Mouse (Mus musculus): ENCODE data around the gene Pole4.
"Not testable (repeated sequence)": the region's sequence is repeated elsewhere in the genome, so short reads cannot be mapped to it uniquely, and the experiment has no call there.

The Pole4 gene

DNA sequence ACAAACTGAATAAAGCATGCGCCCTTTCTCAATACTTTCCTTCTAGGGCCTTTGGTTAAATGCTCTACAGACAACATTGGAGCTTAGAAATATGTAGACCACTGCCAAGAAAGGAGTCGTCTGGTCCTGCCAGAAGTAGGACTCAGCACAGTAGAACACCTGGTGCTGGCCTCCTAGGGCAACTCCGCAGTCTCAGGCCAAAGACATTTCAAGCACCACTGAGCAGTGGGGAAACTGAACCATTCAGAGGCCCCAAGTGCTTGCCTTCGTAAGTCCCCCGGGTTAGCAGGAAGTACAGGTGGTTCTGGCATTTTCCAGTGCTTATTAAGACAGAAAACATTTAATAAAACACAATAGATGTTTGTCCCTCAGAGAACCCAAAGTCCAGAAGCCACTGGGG is 9.7 kb upstream of the Pole4 start:
- no peak for DNase-seq

DNA sequence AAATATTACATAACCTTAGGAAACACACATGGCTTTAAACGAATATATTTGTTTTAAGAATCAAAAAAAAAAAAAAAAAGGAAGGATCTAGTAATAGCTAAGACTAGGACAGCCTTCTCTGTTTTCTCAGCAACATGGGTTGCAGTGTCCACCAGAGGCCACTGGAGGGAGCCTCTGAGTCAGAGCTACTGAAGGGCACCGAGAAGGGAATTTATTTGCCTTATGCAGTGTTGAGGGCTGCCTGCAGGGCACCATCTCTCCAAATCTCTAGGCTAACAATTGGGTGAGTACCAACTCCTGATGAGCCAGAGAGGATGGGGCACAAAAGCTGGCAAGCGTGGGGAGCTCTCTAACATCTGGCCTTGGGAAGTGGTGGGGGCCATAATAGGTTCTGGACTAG is 9.1 kb upstream of the Pole4 start:
- peak; percentile 61 to 84 for DNase-seq

DNA sequence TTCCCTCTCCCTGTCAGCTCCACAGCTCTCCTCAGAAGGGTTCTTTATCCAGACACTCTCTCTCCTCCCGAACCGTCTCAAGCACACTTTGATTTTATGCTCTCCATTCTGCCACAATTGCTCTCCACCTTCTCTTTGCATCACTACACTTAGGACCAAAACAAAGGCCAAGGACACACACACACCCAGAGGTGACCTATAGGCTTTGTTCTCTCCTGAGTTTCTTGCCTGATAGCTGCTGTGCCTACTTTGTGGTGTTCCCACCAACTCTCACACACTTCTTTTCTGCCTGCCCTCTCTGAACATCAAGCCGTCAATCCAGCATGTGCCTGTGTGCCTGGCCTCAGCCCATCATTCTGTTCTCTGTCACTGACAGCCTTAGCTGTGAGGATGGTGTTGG is 2.6 kb upstream of the Pole4 start:
- DNase-seq: no peak

DNA sequence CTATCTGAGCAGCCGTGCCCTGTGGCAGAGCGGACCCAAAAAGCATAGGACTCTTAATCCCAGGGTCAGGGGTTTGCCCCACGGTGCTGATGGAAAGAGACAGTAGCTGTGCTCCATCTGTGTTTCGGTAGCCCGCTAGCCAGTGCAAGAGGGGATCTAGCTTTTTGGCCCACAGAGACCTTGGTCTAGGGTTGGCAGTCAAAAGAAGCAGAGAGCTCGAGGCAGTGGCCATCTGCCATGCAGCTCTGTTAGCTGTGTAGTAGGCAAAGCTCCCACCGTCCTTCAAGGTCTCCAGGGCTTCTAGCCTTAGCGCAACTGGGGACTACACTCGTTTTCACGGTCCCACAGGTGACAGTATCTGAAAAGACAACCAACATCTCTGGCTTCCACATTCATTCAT is 2.1 kb upstream of the Pole4 start:
- no peak for DNase-seq

DNA sequence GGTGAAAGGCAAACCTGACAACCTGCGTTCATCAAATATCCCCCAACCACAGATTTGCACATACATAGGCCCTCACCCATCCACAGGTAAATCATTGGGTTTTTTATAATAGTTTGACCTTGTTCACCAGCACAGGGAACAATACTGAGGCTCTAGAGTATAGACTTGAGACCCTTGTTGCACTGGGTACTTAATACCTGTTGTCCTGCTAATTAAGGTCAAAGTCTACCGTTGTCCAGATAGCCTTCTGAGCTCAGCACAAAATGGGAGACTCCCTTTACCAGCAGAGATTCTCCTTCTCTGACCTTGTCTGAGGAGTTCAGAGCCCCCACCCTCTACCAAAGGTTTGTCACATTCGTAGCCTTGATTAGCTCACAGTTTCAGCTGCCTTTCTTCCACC is 1.5 kb downstream of the Pole4 start:
- DNase-seq: no peak

DNA sequence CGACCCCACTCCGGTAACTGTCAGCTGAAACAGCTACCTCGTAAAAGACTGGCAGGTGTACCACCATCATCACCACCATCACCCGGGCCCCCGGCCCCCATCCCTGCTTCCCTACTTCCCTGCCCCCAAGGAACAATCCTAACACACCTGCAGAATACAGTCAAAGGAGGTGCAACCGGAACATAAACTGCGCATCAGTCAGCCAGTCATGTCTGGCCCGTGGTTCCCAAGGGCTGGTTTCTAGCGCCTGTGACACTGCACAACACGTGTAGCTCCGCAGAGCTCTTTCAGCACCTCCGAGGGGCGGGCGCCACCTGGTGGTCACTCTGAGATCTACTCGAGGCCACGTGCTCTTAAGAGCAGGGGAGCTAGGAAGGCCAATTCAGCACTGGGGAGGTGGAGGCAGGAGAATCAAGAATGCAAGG is 2.6 kb downstream of the Pole4 start:
- peak; percentile 74 to 96 for DNase-seq

DNA sequence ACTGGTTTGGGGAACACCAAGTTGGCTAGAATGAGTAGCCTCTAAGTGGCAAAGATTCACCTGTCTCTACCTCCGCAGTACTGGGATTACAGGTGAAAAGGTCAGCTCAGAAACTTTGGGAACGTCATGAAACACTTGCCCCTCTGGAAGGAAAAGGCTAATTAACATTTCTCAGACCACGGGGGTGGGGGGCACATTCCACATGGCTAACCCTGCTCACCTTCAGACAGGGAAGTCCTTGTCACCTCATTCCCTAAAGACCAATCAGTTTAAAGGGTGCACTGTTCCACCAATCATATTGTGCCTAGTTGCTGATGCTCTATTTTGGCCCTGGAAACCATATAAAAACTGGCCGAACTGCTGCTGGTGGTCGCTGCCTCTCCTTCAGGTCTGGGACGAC is 3.9 kb downstream of the Pole4 start:
- no peak for DNase-seq

DNA sequence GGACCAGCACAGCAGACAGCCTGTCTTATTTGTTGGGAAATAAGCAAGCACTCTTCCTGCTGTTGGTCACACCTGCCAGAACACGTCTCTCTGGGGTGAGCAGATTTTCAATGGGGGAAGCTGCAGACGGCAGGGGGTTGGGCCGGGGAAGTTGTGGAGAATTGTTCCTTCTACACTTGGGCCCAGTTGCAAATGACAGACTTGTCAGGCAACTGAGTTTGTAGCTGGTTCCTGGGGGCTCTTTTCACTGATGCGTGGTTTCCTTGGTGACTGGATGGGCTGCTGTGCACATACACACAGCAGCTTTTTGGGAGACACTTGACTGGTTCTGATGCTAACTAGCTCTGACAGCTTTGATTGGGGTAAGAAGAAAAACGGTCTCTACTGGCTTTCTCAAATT is 5.3 kb downstream of the Pole4 start:
- DNase-seq: no peak

DNA sequence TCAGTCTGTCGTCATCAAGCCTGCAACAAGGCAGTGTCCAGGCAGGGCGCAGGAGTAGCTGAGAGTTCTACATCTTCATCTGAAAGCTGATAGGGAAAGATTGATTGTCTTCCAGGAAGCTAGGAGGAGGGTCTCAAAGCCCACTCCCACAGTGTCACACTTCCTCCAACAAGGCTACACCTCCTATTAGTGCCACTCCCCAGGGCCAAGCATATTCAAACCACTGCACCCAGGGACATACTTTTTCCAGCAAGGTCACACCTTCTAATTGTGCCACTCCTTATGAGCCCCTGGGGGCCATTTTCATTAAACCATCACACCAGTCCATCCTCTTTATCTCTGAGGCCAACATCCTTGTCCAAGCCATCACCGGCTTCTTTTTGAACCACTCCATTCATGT is 8.4 kb downstream of the Pole4 start:
- DNase-seq: no peak

DNA sequence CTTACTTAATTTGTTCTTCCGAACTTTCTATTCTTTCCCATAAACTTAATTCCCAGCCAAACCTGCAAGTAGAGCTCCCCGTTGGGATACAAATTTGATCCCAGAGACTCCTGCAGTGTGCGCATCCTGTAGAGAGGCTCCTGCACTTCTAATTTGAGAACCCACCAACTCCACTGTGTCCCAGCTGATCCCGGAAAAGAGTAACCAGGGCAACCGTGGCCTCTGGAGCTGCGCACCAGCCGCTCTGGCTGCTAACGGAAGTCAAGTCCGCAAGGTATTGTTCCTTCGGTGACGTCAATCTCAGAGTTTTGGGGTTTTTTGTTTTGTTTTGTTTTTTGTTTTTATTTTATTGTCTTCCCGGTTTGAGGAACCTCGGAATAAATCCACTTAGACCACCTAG is 10.5 kb downstream of the Pole4 start:
- DNase-seq: no peak

DNA sequence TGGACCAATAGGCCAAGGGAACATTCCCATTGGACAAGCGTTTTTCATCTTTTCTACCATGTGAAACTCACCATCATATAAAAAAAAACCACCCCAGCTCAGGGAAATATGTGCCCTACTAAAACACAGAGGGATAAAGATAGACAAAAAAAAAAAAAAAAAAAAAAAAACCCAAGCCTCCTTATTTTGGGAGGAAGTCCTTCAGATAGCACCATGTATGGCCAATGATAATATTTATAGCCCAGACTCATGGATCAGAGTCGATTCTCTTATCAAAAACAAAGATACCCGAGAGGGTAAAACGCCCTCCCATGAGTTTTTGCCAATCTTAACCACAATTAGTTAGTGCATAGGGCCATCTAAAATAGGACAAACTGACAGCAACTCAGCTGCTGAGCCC is 15.7 kb downstream of the Pole4 start:
- no peak for DNase-seq

DNA sequence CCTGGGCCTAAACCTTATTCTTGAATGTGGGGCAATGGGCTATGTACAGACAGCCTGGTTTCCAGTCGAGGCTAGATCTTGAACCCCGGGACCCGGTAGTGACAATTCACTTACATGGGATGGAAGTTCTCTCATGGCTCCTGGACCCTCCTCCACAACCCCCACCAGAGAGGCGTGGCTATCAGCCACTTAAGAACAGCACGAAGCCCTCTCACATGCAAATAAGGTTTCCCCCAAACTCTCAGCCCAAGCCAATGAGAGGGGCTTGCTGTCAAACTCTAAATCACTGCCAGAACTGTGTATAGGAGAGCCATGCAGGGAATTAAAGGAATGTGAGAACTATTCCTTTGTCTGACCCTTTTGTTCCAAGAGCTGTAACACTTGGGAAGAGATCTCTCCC is 16.6 kb downstream of the Pole4 start:
- not testable (repeated sequence) for DNase-seq

DNA sequence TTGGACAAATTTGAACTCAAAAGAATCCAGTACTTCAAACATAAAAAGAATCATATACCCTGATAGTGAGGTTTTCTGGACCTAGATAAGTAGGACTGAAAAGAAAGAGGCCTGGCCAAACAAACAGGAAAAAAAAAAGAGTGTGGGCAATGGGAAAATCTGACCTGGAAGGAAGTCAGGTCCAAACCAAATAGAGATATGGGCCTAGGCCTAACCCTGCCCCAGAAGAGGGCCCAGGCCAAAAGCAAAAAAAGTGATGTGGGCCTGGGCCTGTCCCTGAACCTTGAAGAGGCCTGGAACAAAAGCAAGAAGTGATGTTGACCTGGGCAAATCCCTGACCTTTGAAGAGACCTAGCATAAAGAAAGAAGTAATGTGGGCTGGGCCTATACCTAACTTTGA is 21.0 kb downstream of the Pole4 start:
- no peak for DNase-seq

DNA sequence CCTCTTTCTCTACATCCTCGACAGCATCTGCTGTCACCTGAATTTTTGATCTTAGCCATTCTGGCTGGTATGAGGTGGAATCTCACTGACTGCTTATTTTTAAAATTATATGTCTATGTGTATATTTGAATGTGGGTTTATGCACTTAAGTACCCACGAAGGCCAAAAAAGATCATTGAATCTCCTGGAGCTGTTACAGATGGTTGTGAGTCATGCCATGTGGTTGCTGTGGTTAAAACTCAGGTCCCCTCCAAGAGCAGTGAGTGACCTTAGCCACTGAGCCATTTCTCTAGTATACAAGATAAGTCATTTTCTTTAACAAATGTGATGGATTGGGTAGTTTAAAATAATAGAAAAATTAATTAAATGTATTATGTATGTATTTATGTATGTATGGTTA is 25.9 kb downstream of the Pole4 start:
- not testable (repeated sequence) for DNase-seq

DNA sequence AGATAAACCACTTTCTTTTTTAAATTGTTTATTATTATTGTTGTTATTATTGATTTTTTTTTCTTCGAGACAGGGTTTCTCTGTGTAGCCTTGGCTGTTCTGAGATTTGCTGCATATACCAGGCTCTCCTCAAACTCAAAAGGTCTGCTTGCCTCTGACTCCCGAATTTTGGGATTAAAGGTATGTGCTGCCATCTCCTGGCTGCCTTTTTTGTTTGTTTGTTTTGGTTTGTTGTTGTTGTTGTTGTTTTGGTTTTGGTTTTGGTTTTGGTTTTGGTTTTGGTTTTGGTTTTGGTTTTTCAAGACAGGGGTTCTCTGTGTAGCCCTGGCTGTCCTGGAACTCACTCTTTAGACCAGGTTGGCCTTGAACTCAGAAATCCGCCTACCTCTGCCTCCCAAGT is 27.5 kb downstream of the Pole4 start:
- DNase-seq: not testable (repeated sequence)

DNA sequence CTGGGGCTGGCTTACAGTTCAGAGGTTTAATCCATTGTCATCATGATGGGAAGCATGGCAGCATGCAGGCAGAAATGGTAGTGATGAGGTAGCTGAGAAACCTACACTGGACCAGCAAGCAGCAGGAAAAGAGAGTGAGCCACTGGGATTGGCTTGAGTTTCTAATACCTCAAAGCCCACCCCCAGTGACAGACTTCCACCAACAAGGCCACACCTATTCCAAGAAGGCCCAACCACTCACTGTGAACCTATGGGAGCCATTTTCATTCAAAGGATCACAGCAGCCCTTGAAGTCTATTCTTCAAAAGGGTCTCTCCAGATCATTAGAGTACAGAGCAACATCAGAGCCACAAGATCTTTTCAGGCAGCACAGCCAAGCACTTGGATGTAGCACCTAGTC is 38.7 kb downstream of the Pole4 start:
- no peak for DNase-seq

DNA sequence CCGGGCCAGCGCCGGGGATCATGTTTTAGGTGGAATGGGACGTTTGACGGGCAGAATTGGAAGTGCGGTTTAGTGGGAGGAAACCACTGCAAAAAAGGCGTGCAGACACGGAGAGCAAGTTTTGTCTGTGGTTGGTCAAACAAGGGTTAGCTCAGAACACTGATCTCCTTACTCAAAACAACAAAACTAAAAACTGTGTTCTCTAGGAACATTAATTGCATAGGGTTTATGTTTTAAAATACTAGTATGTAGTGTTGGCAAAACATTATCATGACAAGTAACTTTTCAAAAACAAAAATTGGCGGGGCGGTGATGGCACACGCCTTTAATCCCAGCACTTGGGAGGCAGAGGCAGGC is 52.0 kb downstream of the Pole4 start:
- DNase-seq: no peak

DNA sequence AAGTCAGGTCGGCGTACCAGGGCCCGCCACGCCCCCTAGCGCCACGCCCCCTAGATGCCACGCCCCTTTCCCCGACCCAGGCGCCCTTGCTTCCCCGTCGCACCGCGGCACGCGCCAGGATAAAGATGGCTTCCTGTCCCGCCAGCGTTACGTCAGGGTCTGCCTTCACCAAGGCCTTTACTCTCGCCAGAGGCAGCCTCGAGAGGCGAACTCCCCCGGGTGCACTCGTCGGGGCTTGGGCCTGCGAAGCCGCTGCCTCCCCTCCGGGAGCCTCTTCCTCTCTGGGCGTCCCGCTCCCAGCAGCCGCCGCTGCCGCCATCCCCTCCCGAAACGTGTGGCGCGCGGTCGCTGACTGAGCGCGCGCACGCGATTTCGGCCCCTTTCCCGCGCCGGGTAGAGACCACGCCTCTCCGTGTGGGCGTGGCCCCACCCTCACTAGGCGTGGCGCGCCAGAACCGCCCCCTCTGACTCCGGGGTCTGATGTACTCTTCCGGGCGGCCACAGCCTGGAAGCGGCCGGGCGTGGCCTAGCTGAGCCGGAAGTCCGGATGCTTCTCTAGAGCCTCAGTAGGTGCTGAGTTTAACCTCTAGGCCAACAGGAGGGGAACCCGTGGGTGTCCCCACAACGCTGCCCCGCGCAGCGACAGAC is 52.5 kb downstream of the Pole4 start:
- DNase-seq: peak; percentile 95 to 97

DNA sequence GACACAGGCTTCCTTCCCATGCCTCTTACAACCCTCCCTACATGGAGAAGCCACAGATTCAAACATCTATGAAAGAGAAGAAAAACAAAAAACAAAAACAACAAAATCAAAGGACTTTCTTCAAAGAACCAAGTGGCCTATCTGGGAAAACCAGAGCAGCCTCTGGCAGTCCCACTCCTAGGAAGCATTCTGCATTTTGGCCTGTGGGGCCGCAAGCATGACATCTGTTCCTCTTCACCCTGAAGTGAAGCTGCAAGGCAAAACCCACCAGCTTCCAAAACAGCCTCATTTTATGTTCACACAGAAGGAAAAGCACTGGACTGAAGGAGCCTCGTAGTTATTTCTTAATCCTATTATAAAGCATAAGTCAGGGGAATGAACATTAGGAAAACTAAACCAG is 56.1 kb downstream of the Pole4 start:
- DNase-seq: no peak

DNA sequence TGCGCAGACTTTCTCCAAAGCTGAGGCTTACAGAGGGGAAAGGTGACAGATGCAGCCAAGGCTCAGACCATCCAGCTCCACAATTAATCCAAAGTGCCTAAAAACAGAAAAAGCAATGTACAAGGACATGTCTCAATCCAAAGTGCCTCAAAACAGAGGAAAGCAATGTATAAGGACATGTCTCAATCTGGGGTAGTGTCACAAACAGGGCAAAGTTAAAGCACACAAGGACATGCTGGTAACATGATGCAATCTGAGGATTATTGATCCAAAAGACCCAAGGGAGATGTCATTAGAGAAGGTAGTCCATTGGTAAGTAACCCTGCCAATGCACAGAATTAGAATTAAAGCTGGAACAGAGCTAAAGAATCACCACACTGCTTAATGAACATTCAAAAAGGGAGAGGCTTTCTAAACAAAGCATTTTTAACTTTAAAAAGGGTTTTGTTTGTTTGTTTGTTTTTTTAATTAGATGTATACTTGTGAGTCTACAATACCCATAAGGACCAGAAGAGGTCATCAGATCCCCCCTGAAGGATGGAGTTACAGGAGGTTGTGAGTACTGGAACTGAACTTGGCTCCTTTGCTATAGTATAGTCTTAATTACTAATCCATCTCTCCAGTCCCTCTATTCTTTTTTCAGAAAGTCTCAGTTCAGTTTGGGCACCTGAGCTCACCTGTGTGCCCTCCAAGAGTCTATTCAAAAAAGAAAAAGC is 57.1 kb downstream of the Pole4 start:
- DNase-seq: no peak

DNA sequence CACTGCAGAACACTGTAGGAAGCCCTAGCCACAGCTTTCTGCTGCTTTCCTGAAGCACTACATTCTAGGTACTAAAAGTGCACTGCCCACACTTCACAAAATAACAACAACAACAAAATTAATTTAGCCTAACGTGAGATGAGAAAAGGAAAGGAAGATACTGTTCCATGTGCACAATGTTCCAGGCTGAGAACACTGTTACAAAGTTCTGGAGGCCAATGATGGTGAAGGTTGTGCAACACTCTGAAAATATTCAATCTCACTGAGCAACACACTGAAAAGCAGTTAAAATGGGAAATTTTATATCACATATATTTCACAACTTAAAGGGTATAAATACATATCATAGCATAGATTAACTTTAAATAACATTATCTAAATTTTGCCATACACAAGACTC is 58.2 kb downstream of the Pole4 start:
- DNase-seq: no peak

DNA sequence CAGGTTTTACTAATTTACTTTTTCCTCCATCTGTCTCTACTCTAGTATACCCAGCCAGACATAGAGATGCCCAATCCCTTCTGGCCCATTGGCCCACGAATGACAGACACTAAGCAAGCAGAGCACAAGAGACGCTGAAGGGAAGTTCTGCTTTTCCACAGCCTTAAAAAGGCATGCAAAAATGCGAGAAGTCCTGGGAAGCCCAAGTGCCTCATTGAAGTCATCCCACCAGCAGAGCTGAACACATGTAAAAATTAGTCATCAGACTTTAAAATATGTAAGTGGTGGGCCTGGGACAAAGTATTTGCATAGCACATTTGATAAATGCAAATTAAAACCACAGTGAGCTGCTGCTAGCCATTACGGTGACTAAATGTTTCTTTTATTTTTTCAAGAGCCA is 65.1 kb downstream of the Pole4 start:
- DNase-seq: no peak

DNA sequence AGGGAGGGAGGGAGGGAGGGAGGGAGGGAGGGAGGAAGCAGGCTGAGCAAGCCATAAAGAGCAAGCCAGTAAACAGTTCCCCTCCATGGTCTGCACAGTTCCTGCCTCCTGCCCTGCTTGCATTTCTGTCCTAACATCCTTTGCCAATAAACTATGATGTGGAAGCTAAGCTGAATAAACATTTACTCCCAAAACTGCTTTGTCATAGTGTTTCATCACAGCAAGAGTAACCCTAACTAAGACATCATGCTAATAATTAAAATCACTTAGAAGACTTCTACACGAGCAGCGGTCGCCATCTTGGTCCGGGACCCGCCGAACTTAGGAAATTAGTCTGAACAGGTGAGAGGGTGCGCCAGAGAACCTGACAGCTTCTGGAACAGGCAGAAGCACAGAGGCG is 79.8 kb downstream of the Pole4 start:
- not testable (repeated sequence) for DNase-seq

DNA sequence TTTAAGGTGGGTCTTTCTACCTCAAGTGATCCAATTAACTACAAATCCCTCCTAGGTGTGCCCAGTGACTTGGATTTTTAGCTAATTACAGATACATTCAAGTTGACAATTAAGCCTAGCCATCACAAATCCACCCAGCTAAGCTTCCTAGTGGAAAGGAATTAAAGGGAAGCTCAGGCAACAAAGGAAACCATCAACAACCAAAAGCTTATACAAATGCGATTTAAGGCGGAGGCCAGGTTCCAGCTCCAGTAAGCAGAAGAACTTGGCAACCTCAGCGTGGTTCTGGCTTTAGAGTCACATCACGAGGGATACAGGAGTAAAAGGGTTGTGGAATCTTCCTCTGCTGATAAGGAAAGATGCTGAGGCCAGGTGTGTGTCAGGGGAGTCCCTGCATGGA is 92.0 kb downstream of the Pole4 start:
- no peak for DNase-seq

DNA sequence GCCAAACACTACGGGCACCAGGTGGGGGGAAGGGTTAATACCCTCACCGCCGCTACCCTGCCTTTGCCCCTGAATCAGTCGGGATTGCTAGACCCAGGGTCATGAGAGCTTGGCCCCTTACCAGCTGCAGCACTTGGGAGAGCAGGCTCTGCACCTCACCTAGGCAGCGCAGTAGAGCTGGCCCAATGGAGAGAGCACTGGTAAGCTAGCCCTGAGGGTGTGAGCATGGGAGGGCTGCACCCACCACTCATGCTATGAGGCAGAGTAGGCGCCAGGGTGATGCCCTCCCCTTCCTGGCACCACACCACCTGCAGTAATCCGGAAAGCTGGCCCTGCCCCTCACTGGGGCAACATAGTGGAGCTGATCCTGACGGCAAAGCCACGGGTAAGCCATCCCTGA is 94.1 kb downstream of the Pole4 start:
- no peak for DNase-seq

Measured in kidney, postnatal 36 days (tissue).